Mouse (Mus musculus) forebrain, embryonic 11.5 days (tissue): ENCODE data around the gene Nfyc. TPM values are rescaled to one million over a fixed set of nuclear protein-coding genes. Genes with fewer than 3 reads are reported as not detected.

ENCODE experiments used
- ATAC-seq: fragments of 200-750 bp; cut with Nextera tagmentation; replicated peaks from 2 replicates; pipeline ENCODE4 v1.8.0; 2017; ENCODE audit warnings: moderate TSS enrichment; ENCODE audit not compliant: low FRiP score
- DNase-seq: peaks from one replicate; pipeline ENCODE4 v3.0.0-alpha.2; 2017; ENCODE audit warnings: low spot score
- H3K27ac ChIP-seq: fragments of 300-500 bp; sonication (generic); 2 replicates; pipeline ENCODE4 v1.5.1; 2014; ENCODE audit warnings: low read depth, low read length
- H3K27me3 ChIP-seq: fragments of 300-500 bp; sonication (generic); 2 replicates; pipeline ENCODE4 v1.6.1; 2014; ENCODE audit warnings: mild to moderate bottlenecking, low read length, mixed read lengths; ENCODE audit not compliant: control insufficient read depth, insufficient read depth
- H3K36me3 ChIP-seq: fragments of 300-500 bp; sonication (generic); 2 replicates; pipeline ENCODE4 v1.6.1; 2014; ENCODE audit warnings: mild to moderate bottlenecking, low read length, moderate library complexity, mixed read lengths; ENCODE audit not compliant: control insufficient read depth, insufficient read depth
- H3K4me1 ChIP-seq: fragments of 300-500 bp; sonication (generic); replicated peaks from 2 replicates; pipeline ENCODE4 v1.6.1; 2014; ENCODE audit warnings: low read length, mixed read lengths; ENCODE audit not compliant: control insufficient read depth, insufficient read depth
- H3K4me2 ChIP-seq: fragments of 300-500 bp; sonication (generic); 2 replicates; pipeline ENCODE4 v1.6.1; 2014; ENCODE audit warnings: low read depth, mild to moderate bottlenecking, low read length, moderate library complexity, mixed read lengths; ENCODE audit not compliant: severe bottlenecking
- H3K4me3 ChIP-seq: fragments of 300-500 bp; sonication (generic); 2 replicates; pipeline ENCODE4 v1.5.1; 2014; ENCODE audit warnings: low read depth, low read length
- H3K9ac ChIP-seq: fragments of 300-500 bp; sonication (generic); 2 replicates; pipeline ENCODE4 v1.6.1; 2014; ENCODE audit warnings: low read length
- H3K9me3 ChIP-seq: fragments of 300-500 bp; sonication (generic); 2 replicates; pipeline ENCODE4 v1.6.1; 2016; ENCODE audit warnings: low read length, mixed read lengths; ENCODE audit not compliant: control insufficient read depth
- WGBS: fragments of 180-500 bp; shearing (Covaris S2); extraction: QIAGEN DNeasy Blood & Tissue Kit; methylation state at CpG from one replicate; pipeline ENCODE4 v1.1.7; 2014; 5-methylcytosine and 5-hydroxymethylcytosine counted together
- polyA plus RNA-seq: library from polyadenylated mRNA; unstranded; fragments of >200 nt; fragmentation: Nextera tagmentation; extraction: Ambion mirVana; gene quantifications from 2 replicates; pipeline ENCODE4 v1.2.1, GENCODE M21; 2014

Gene Nfyc
- polyA plus RNA-seq, 1 experiment from 2014 or later, result 124 TPM

DNA sequence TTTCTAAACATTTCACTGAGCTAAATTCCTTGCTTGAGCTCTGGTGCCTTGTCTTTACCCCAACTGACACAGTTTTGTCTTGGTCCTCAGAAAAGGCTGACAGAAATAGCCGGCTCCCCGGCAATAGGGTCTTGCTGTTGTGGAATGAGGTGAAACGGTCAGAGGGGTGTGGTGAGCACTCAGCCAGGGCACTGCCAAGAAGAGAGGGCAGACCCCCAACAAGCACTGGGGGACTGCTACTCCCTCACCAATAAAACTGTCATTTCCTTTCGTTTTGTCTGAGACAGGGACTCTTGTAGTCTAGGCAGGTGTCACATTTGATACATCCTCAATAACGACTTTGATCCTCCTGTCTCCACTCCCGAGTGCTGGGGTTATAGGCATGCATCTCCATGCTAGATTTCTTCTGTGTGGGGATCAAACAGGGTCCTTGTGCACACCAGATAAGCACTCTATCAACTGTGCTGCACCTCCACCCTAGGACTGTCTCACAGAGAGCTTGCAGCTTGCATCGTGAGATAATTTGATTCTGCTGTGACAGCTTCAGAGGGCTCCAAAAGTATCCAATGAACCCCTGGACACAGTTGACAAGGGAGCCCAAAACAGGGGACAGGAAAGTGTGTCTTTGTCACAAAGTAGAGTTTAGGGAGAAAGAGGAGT lies 13.2 kb upstream of the Nfyc start:
- ATAC-seq (no peak), DNase-seq (no peak)
- Histone ChIP-seq H3K27ac (no peak overlapping the region), H3K4me1 (no peaks in the 10 kb centered on the region), H3K9ac (no peak overlapping the region), H3K36me3 (no peaks in the 10 kb centered on the region), H3K27me3 (no peaks in the 10 kb centered on the region), H3K4me2 (no peak overlapping the region), H3K4me3 (no peak overlapping the region), H3K9me3 (no peaks in the 10 kb centered on the region)
- WGBS, result 69% methylated on average over 7 of the region's 7 CpGs

DNA sequence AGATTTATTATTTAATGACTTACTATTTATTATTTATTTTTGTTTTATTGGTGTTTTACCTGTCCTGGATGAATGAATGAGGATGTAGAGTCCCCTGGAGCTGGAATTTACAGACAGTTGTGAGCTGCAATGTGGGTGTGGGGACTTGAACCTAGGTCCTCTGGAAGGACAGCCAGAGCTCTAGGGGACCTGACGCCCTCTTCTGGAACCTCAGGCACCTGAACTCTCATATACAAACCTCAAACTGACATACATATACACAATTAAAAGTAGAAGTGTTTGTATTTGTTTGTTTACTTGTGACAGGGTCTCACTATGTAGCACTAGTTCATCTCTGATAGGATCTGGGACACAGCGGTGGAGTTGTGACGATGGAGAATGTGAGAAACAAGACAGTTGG lies 10.0 kb upstream of the Nfyc start:
- Histone ChIP-seq H3K9ac (no peak overlapping the region), H3K9me3 (no peaks in the 10 kb centered on the region), H3K36me3 (no peaks in the 10 kb centered on the region), H3K27ac (no peak overlapping the region), H3K27me3 (no peaks in the 10 kb centered on the region), H3K4me3 (no peak overlapping the region), H3K4me2 (no peak overlapping the region), H3K4me1 (no peaks in the 10 kb centered on the region)
- DNase-seq (no peak), ATAC-seq (no peak)
- 91% methylated on average over 3 of the region's 3 CpGs for WGBS

DNA sequence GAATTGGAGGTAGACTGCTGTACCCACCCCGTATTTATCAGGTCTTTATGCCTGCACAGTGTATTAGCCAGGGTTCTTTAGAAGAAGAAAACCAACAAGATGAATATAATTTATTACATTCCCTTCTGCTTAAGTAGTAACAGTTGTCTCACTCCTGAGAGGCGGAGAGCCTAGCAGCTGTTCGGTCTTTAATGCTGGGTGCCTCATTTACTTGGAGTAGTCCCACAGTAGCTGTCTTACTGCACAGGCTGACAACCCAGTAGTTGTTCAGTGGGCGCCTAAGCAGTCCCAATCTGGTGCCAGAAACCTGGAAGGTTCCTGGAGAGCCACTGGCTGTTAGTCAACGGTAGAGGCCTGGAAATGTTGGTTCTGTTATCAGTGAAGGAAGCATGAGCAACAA lies 605 bp downstream of the Nfyc start:
- no peak overlapping the region for H3K4me3 ChIP-seq
- WGBS, result 80% methylated on average over 5 of the region's 5 CpGs
- no peak overlapping the region for H3K4me2 ChIP-seq

DNA sequence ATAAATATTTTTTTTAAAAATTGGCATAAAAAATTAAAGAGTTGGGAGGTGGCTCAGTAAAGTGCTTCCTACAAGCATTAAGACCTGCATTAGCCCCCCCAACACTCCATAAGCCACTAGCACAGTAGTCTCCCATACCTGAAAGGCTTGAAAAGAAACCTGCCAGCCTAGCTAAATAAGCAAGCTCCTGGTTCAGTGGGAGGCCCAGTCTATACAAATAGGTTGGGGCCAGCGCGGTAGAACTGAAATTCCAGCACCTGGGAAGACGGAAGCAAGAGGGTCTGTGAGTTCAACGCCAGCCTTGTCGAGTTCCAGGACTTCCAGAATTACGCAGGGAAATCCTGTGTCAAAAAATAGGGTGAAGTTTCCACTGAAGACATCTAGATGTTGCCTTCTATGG lies 5.0 kb downstream of the Nfyc start:
- Histone ChIP-seq H3K27ac (no peak overlapping the region), H3K4me2 (no peak overlapping the region), H3K9ac (no peak overlapping the region), H3K9me3 (no peaks in the 10 kb centered on the region), H3K36me3 (no peaks in the 10 kb centered on the region), H3K4me1 (no peaks in the 10 kb centered on the region), H3K4me3 (no peak overlapping the region), H3K27me3 (no peaks in the 10 kb centered on the region)
- no peak for ATAC-seq
- no peak for DNase-seq
- 94% methylated on average over 6 of the region's 6 CpGs for WGBS

More for the DNA sequence above, 605 bp downstream of the Nfyc start:
- Histone ChIP-seq H3K4me1 (no peaks in the 10 kb centered on the region), H3K9ac (no peak overlapping the region), H3K27ac (no peak overlapping the region), H3K36me3 (no peaks in the 10 kb centered on the region), H3K9me3 (no peaks in the 10 kb centered on the region), H3K27me3 (no peaks in the 10 kb centered on the region)
- ATAC-seq, result no peak
- no peak for DNase-seq

DNA sequence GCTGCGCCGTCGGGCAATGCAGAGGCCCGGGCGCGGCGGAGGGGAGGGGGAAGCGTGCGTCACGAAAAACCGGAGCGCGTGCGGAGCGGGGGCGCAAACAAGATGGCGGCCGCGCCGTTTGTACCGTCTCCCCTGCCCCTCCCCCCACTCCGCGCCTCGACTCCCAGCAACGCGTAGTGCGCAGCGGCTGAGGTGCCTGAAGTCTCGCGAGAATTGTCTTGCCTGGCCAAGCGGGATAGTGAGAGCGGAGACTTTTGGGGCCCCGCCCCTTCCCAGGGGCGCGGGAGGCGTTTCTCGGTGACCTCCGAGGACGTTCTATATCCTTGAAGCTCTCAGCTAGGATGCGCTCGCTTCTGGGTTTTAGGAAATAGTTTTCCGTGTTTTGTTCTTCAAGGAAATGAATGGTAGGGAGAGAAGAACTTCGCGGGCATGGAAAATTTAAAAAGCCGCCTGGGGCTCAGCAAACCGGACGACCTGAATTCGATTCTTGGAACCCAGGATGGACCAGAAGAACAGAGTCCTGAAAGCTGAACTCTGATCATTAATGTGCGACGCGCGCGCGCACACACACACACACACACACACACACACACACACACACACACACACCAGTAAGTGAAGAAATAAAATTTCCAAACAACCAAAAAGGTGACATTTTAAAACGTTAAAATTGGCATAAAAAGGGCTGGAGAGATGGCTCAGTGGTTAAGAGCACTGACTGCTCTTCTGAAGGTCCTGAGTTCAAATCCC lies 5.6 kb downstream of the Nfyc start:
- H3K9ac ChIP-seq, result peak overlapping the region; percentile 99
- H3K4me1 ChIP-seq, result no peaks in the 10 kb centered on the region
- H3K27ac ChIP-seq, result peak overlapping the region; percentile 99
- no peaks in the 10 kb centered on the region for H3K36me3 ChIP-seq
- H3K27me3 ChIP-seq, result no peaks in the 10 kb centered on the region
- WGBS, result under 1% methylated on average over 39 of the region's 55 CpGs
- H3K9me3 ChIP-seq, result no peaks in the 10 kb centered on the region
- peak; percentile 96 for ATAC-seq
- DNase-seq, result peak; percentile 100
- H3K4me3 ChIP-seq, result peak overlapping the region; percentile 77
- peak overlapping the region; percentile 82 for H3K4me2 ChIP-seq

DNA sequence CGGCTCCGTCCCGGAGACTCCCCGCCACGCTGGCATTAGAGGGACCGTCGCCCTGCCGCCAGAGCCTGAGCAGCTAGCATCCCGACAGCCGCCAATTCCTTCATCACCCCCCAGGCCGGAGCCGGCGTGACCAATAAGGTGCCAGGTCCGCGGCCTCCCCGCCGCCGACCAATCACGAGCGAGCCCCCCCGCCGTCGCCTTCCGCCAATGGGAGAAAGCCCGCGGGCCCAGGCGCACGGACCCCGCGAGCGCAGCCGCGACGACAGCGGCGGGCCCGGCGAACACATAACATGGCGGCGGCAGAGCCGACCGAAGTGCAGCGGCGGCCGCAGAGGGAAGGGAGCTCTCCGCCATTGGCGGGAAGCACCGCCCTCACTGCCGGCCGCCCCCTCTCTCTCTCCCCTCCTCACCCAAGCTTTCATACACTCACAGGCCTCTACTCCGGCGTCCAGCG lies 6.2 kb downstream of the Nfyc start:
- DNase-seq (peak; percentile 97), ATAC-seq (peak; percentile 96)
- Histone ChIP-seq H3K9ac (peak overlapping the region; percentile 99), H3K36me3 (no peaks in the 10 kb centered on the region), H3K4me1 (no peaks in the 10 kb centered on the region), H3K4me2 (peak overlapping the region; percentile 82), H3K27ac (peak overlapping the region; percentile 99), H3K27me3 (no peaks in the 10 kb centered on the region), H3K9me3 (no peaks in the 10 kb centered on the region), H3K4me3 (peak overlapping the region; percentile 77)
- WGBS, result 1% methylated on average over 53 of the region's 53 CpGs

DNA sequence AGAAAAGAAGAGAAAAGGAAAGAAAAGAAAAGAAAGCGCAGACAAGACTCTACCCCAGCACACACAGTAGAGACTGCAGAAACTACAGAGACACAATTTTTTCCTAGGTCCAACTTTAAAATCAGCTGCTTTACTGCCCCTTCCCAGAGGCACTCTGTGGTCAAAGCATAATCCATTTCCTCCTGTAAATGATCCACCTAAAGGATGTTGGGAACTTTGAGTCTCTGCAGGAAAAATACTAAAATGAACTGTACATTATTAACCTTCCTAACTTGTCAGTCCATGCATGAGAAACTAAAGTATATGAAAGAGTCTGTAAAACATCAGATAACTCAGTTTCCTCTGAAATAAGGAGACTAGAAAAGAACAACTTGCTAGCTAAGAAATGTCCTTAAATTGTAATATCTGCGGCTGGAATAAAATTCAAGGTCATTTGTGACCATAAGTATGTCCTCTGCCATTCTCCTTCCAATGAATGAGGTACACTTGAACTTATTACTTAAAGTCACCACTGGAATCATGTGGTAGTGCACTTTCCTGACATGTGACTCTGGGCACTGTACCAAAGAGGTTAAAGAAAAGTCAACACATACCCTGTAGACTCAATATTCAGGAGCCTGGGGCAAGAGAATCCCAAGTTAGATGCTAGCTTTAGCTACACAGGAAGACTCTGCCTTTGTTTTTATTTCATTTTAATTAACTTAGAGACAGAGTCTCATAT lies 9.0 kb downstream of the Nfyc start:
- Histone ChIP-seq H3K9ac (no peak overlapping the region), H3K36me3 (no peaks in the 10 kb centered on the region), H3K27ac (no peak overlapping the region), H3K4me1 (no peaks in the 10 kb centered on the region), H3K9me3 (no peaks in the 10 kb centered on the region), H3K27me3 (no peaks in the 10 kb centered on the region), H3K4me3 (no peak overlapping the region), H3K4me2 (no peak overlapping the region)
- no peak for DNase-seq
- WGBS, result 93% methylated on average over 2 of the region's 2 CpGs
- no peak for ATAC-seq

DNA sequence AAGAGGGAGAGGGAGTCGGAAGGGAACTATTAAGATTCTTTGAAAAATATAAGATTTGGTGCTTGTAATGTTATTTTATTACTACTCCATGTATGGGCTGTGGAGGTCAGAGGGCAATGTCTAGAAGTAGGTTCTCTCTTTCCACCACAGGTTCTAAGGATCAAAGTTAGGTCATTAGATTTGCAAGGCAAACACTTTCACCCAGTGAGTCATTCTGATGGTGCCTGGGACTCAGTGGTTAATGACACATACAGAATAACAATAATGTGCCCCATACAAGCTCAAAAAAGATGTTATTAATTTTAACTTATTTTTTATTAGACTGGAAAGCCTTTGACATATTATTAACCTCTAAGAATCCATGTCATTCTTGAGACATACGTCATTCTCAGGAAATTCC lies 11.5 kb downstream of the Nfyc start:
- Histone ChIP-seq H3K4me3 (no peak overlapping the region), H3K9ac (no peak overlapping the region), H3K9me3 (no peaks in the 10 kb centered on the region), H3K36me3 (no peaks in the 10 kb centered on the region), H3K27me3 (no peaks in the 10 kb centered on the region), H3K4me1 (no peaks in the 10 kb centered on the region), H3K27ac (no peak overlapping the region), H3K4me2 (no peak overlapping the region)
- no peak for DNase-seq
- WGBS, result 91% methylated on average over 2 of the region's 2 CpGs
- ATAC-seq, result no peak
